Mouse (Mus musculus) cortical plate, adult 2 months (tissue): ENCODE data around the gene Begain.

Source experiments
- CTCF ChIP-seq: fragments of 200-500 bp; IDR thresholded peaks from 2 replicates; pipeline ENCODE4 v1.5.1; 2011; ENCODE audit warnings: mild to moderate bottlenecking, control low read depth, low read length; ENCODE audit not compliant: insufficient read depth; ENCODE audit errors: extremely low read depth
- POLR2A ChIP-seq: fragments of 200-500 bp; IDR thresholded peaks from 2 replicates; pipeline ENCODE4 v1.6.1; 2011; ENCODE audit warnings: mild to moderate bottlenecking, low read length, control low read depth; ENCODE audit not compliant: insufficient read depth; ENCODE audit errors: extremely low read depth

DNA sequence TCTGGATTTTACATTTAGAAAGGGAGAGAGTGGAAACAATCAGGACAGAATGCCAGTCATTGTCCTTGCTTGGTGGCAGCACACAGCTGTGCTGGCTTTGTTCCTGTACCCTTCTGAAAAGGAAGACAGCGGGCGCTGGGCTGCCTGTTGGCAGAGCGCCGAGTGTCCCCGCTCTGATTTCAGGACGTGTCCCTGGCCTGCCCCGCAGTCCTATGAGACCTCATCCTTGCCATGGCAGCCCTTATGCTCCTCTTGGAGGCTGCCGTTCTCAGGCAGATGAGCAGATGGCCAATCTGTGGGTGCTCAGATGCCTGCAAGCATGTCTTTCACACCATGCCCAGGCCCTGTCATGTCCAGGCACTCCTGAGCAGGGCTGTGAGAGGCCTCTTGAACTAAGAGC lies 17.7 kb upstream of the Begain start:
- no peak for TF ChIP-seq POLR2A
- TF ChIP-seq CTCF, result no peak
